Mouse (Mus musculus) limb, embryonic 14.5 days (tissue): ENCODE measurements at regions not wholly inside any gene's neighbourhood (a gene's known extent, or its start where the extent isn't known, plus 50 kb on each side); places are given as distances from the start of the nearest gene placed in this dataset.
A peak's percentile ranks its signal among the peaks of the same experiment; 100 is the strongest.

Experiments used
- ATAC-seq: fragments of 200-750 bp; cut with Nextera tagmentation; 2 replicates; pipeline ENCODE4 v1.8.0; 2017; ENCODE audit warnings: low read depth, moderate number of reproducible peaks, moderate TSS enrichment; ENCODE audit not compliant: low FRiP score
- DNase-seq: peaks from one replicate; pipeline ENCODE4 v3.0.0-alpha.2; 2015; ENCODE audit warnings: low spot score
- H3K27ac ChIP-seq: fragments of 300-500 bp; sonication (generic); replicated peaks from 2 replicates; pipeline ENCODE4 v1.5.1; 2014; ENCODE audit warnings: low read depth, mild to moderate bottlenecking, low read length, moderate library complexity, mixed read lengths
- H3K27me3 ChIP-seq: fragments of 300-500 bp; sonication (generic); 2 replicates; pipeline ENCODE4 v1.6.1; 2014; ENCODE audit warnings: low read length, mixed read lengths; ENCODE audit not compliant: control insufficient read depth, insufficient read depth
- H3K36me3 ChIP-seq: fragments of 300-500 bp; sonication (generic); 2 replicates; pipeline ENCODE4 v1.6.1; 2014; ENCODE audit warnings: mild to moderate bottlenecking, low read length, moderate library complexity, mixed read lengths; ENCODE audit not compliant: control insufficient read depth, insufficient read depth
- H3K4me1 ChIP-seq: fragments of 300-500 bp; sonication (generic); 2 replicates; pipeline ENCODE4 v1.6.1; 2014; ENCODE audit warnings: antibody characterized with exemption, low read length, mixed read lengths; ENCODE audit not compliant: control insufficient read depth, insufficient read depth
- H3K4me2 ChIP-seq: fragments of 300-500 bp; sonication (generic); replicated peaks from 2 replicates; pipeline ENCODE4 v1.6.1; 2014; ENCODE audit warnings: low read depth, mild to moderate bottlenecking, low read length, moderate library complexity; ENCODE audit not compliant: severe bottlenecking
- H3K4me3 ChIP-seq: fragments of 300-500 bp; sonication (generic); replicated peaks from 2 replicates; pipeline ENCODE4 v1.5.1; 2014; ENCODE audit warnings: low read length
- H3K9ac ChIP-seq: fragments of 300-500 bp; sonication (generic); 2 replicates; pipeline ENCODE4 v1.6.1; 2014; ENCODE audit warnings: mild to moderate bottlenecking, low read depth, low read length, moderate library complexity; ENCODE audit not compliant: severe bottlenecking
- H3K9me3 ChIP-seq: fragments of 300-500 bp; sonication (generic); 2 replicates; pipeline ENCODE4 v1.6.1; 2016; ENCODE audit warnings: low read length; ENCODE audit not compliant: control insufficient read depth
- POLR2A ChIP-seq: fragments of 200-500 bp; IDR thresholded peaks from 2 replicates; pipeline ENCODE4 v1.8.0; 2012; ENCODE audit warnings: inconsistent platforms, mild to moderate bottlenecking, moderate library complexity, borderline replicate concordance; ENCODE audit not compliant: insufficient read depth, insufficient read length; ENCODE audit errors: extremely low read depth
- whole genome bisulfite sequencing: fragments of 180-500 bp; shearing (Covaris S2); extraction: QIAGEN DNeasy Blood & Tissue Kit; methylation state at CpG from one replicate; pipeline ENCODE4 v1.1.7; 2014; 5-methylcytosine and 5-hydroxymethylcytosine counted together

DNA sequence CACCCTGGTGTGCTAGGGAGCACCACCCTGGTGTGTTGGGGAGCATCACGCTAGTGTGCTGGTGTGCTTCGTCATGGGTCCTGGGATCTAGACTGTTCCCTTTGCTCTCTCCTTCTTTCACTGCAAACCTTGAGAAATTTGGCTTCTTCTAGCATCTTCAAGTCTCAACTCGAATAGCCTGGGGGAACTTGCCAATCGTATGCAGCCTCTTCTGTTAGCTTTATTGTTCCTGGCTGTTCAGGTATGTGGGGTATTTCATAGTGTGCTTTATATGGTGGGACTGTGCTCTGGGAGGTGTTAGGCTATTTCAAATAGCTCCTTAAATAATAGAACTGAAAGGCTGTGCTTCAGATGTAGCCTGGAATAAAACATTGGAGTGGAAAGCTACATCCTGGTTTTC lies 135.7 kb upstream of the Pkn2 start:
- Histone ChIP-seq H3K9me3 (no peaks in the 10 kb centered on the region), H3K4me2 (no peak overlapping the region), H3K4me3 (no peak overlapping the region), H3K27me3 (no peaks in the 10 kb centered on the region), H3K4me1 (no peaks in the 10 kb centered on the region), H3K36me3 (no peaks in the 10 kb centered on the region), H3K27ac (no peak overlapping the region), H3K9ac (no peak overlapping the region)
- no peak for TF ChIP-seq POLR2A
- no peak for ATAC-seq
- DNase-seq = peak; percentile 22
- 63% methylated on average over 4 of the region's 4 CpGs for WGBS

DNA sequence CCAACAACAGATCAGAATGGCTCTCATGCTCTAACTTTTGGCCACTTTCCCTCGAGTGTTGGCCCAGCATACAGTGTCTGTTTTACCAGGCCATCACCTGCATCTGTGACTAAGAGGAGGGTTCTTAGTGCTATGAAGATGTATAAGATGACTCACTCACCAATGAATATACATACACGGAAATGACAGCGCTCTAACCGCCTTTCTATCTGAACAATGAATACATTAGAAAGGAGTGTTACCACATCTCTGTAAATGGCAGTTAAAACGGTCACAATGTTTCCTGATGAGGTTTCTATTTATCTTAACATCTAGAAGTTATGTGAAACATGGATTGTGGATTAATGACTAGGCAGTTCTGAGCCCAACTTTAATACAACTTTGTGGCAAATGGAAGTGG lies 135.0 kb upstream of the Pkn2 start:
- 88% methylated on average over 5 of the region's 5 CpGs for WGBS
- no peak for ATAC-seq
- TF ChIP-seq POLR2A = no peak
- Histone ChIP-seq H3K4me1 (no peaks in the 10 kb centered on the region), H3K36me3 (no peaks in the 10 kb centered on the region), H3K27ac (no peak overlapping the region), H3K4me3 (no peak overlapping the region), H3K9ac (no peak overlapping the region), H3K9me3 (no peaks in the 10 kb centered on the region), H3K4me2 (no peak overlapping the region), H3K27me3 (no peaks in the 10 kb centered on the region)
- DNase-seq = no peak

DNA sequence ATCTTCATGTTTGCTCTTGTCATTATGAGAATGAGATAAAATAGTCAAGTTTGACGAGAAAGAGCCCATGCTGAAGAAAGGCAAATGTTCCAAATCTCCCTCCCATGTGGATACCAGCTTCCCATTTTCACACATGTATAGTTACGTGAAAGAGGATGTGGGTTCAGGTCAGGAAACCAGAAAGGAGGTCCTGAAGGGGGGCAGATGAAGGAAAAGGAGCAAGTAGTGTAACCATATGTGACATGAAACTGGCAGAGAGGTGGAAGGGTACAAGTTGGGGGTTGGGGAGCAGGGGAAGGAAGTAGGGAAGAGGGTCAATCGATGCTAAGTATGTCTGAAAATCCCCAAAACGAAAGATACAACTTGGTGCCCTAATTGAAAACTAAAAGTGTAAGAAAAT lies 132.6 kb upstream of the Pkn2 start:
- H3K9ac ChIP-seq = no peak overlapping the region
- H3K36me3 ChIP-seq = no peaks in the 10 kb centered on the region
- DNase-seq (no peak), ATAC-seq (no peak)
- H3K4me1 ChIP-seq = no peaks in the 10 kb centered on the region
- H3K4me2 ChIP-seq = no peak overlapping the region
- H3K27me3 ChIP-seq = no peaks in the 10 kb centered on the region
- TF ChIP-seq POLR2A = no peak
- no peaks in the 10 kb centered on the region for H3K9me3 ChIP-seq
- H3K27ac ChIP-seq = no peak overlapping the region
- no peak overlapping the region for H3K4me3 ChIP-seq
- WGBS = 79% methylated on average over 4 of the region's 4 CpGs

DNA sequence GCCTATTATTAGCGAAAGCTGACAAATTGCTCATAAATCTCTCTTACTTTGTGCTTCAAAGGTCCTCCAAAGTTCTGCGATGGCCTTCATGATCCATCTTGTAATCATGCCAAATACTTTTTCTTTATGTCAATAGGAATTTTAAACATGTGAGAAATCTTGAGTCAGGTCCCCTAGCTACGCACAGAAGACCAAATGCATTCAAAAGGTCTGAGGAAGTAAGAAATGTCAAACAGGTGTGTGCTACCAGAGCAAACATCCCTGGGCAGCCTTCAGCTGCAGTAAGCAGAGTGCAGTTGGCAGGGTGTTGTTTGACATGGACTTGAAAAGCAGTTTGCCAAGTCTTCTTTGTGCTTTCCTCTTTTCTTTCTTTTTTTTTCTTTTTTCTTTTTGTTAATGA lies 125.2 kb upstream of the Pkn2 start:
- Histone ChIP-seq H3K36me3 (no peaks in the 10 kb centered on the region), H3K4me1 (no peaks in the 10 kb centered on the region), H3K4me2 (no peak overlapping the region), H3K27me3 (no peaks in the 10 kb centered on the region), H3K27ac (no peak overlapping the region), H3K4me3 (no peak overlapping the region), H3K9me3 (no peaks in the 10 kb centered on the region), H3K9ac (no peak overlapping the region)
- no peak for TF ChIP-seq POLR2A
- 68% methylated on average over 3 of the region's 3 CpGs for WGBS
- ATAC-seq = no peak
- no peak for DNase-seq

DNA sequence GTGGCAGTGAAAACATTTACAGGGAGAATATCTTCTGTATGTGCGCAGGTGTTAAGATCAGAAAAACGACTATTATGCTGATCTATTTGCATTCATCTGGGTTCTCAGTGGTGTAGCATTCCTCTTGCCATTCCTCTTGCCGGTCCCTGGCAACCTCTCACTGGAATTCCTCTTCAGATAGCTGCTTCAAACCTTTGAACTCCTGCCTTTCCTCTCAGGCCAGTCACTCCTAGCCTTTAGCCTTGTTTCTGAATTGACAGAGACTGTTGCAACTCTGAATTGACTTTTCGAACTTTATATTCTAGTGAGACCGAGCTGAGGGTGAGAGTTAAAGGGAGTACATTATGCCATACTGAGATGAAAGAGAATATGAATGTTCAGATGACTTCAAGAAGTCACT lies 120.1 kb upstream of the Pkn2 start:
- H3K9ac ChIP-seq = no peak overlapping the region
- H3K27ac ChIP-seq = no peak overlapping the region
- 75% methylated on average over 5 of the region's 5 CpGs for WGBS
- DNase-seq (no peak), ATAC-seq (no peak)
- no peak for TF ChIP-seq POLR2A
- H3K4me3 ChIP-seq = no peak overlapping the region
- H3K4me2 ChIP-seq = no peak overlapping the region
- H3K9me3 ChIP-seq = no peaks in the 10 kb centered on the region
- H3K36me3 ChIP-seq = no peaks in the 10 kb centered on the region
- H3K27me3 ChIP-seq = no peaks in the 10 kb centered on the region
- H3K4me1 ChIP-seq = no peaks in the 10 kb centered on the region
